21 mouse cellular contexts compared by ENCODE assay signal in the genomic region with DNA sequence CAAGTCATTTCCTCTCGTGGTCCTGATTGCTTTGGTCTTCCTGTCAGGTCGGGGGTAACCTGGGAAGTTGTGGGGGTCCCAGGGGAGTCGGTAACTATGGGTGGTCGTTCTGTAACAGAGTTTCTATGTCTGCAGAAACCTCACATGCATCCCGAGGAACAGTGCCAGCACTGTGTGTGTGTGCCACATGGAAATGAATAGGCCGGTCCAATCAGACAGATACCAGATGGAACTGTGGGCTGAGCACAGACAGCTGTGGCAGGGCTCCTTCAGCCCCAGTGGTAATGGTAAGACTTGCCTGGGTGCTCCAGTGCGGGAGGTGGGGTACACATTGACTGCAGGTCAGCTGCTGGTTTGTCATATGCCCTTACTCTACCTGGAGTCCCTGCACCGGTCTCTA.
"Had no signal": no experiment of that assay in that cellular context is flagged by ENCODE, and none has a peak within 500 bp of the region (broad histone marks: within the 10 kb centered on the region; RNA-seq: fewer than 3 reads in every experiment).

No protein-coding gene starts in this region.

- H3K4me2 ChIP-seq: limb, embryonic 13.5 days; liver, embryonic 13.5 days; neural tube, embryonic 12.5 days; neural tube, embryonic 15.5 days had no signal

- DNase-seq: kidney, adult 2 months; kidney, postnatal 25 days; layer of hippocampus, adult 9-11 months; liver, embryonic 13.5 days; lung, adult 2 months; midbrain, embryonic 14.5 days; right cerebral cortex, adult 18-20 months; right cerebral cortex, postnatal 14 days; right cerebral cortex, postnatal 4 days; thymus, adult 2 months; thymus, postnatal 14 days; thymus, postnatal 4 days had no signal

- H3K27ac ChIP-seq: kidney, postnatal 0 days; layer of hippocampus, adult 2 months; limb, embryonic 13.5 days; liver, embryonic 13.5 days; midbrain, embryonic 10.5 days; neural tube, embryonic 12.5 days; neural tube, embryonic 15.5 days; stomach, postnatal 0 days had no signal

- H3K9me3 ChIP-seq: limb, embryonic 13.5 days; liver, embryonic 13.5 days; megakaryocyte, embryonic 14.5 days; midbrain, embryonic 10.5 days; neural tube, embryonic 12.5 days; neural tube, embryonic 15.5 days had no signal

- H3K4me3 ChIP-seq: layer of hippocampus, adult 2 months; limb, embryonic 13.5 days; liver, embryonic 13.5 days; megakaryocyte, embryonic 14.5 days; midbrain, embryonic 10.5 days; neural tube, embryonic 12.5 days; neural tube, embryonic 15.5 days had no signal

- H3K36me3 ChIP-seq: limb, embryonic 13.5 days; neural tube, embryonic 12.5 days; neural tube, embryonic 15.5 days had no signal

- H3K27me3 ChIP-seq: limb, embryonic 13.5 days; liver, embryonic 13.5 days; megakaryocyte, embryonic 14.5 days; neural tube, embryonic 12.5 days; neural tube, embryonic 15.5 days had no signal

- H3K9ac ChIP-seq: limb, embryonic 13.5 days; liver, embryonic 13.5 days; neural tube, embryonic 12.5 days; neural tube, embryonic 15.5 days had no signal

- ATAC-seq: intestine, postnatal 0 days had no signal
